Mouse (Mus musculus): ENCODE measurements around the gene Vmn1r34. TPM values are rescaled to one million over a fixed set of nuclear protein-coding genes. Genes with fewer than 3 reads are reported as not detected.
"Not testable (repeated sequence)": the region's sequence is repeated elsewhere in the genome, so short reads cannot be mapped to it uniquely, and the experiment has no call there.

The Vmn1r34 gene
- total RNA-seq (2021) = not detected
- long read RNA-seq, experiment 1 = 0 reads
- long read RNA-seq, experiment 2 = 0 reads

GRCm38 (mm10) chr6:66643779-66644178 is at the start of gene Vmn1r34:
Gene Vmn1r34, minus strand, starts transcription at chr6:66643879.
- DNase-seq (ENCODE audit: low spot score in 2 of 2) = no peak

- DNase-seq (ENCODE audit: low spot score in 2 of 2) = no peak
Measured at GRCm38 (mm10) chr6:66685806-66686205, 42.1 kb upstream of the Vmn1r34 start, which contains the start of gene Vmn1r35. Gene Vmn1r35, minus strand, starts transcription at chr6:66685906.

- DNase-seq (ENCODE audit: low spot score in 2 of 2) = not testable (repeated sequence)
Measured at GRCm38 (mm10) chr6:66618182-66618581, 25.5 kb downstream of the Vmn1r34 start, which contains the start of gene Vmn1r33. Gene Vmn1r33, minus strand, starts transcription at chr6:66618282.

- DNase-seq (ENCODE audit: low spot score in 2 of 2) = no peak
Measured at GRCm38 (mm10) chr6:66595804-66596203, 47.9 kb downstream of the Vmn1r34 start.

Other genes with a start within 250 kb of the Vmn1r34 start
- 10 to 100 TPM; 30.8 to 34.2 TPM for gene Mad2l1, start 108.5 kb downstream of the Vmn1r34 start, total RNA-seq (2021)
- gene Vmn1r32, start 83.8 kb downstream of the Vmn1r34 start, total RNA-seq (2021) = not detected
- gene Vmn1r33, start 25.6 kb downstream of the Vmn1r34 start, total RNA-seq (2021) = not detected
- not detected for gene Vmn1r35, start 42.0 kb upstream of the Vmn1r34 start, total RNA-seq (2021)
- gene Vmn1r36, start 75.3 kb upstream of the Vmn1r34 start, total RNA-seq (2021) = not detected
- not detected for gene Vmn1r37, start 85.5 kb upstream of the Vmn1r34 start, total RNA-seq (2021)
- not detected for gene Vmn1r38, start 138.7 kb upstream of the Vmn1r34 start, total RNA-seq (2021)
- gene Vmn1r39, start 166.7 kb upstream of the Vmn1r34 start, total RNA-seq (2021) = not detected

Measured in adrenal gland, postnatal 4 days (tissue).